Mouse (Mus musculus): ENCODE measurements at regions not wholly inside any gene's neighbourhood (a gene's known extent, or its start where the extent isn't known, plus 50 kb on each side); places are given as distances from the start of the nearest gene placed in this dataset.

DNA sequence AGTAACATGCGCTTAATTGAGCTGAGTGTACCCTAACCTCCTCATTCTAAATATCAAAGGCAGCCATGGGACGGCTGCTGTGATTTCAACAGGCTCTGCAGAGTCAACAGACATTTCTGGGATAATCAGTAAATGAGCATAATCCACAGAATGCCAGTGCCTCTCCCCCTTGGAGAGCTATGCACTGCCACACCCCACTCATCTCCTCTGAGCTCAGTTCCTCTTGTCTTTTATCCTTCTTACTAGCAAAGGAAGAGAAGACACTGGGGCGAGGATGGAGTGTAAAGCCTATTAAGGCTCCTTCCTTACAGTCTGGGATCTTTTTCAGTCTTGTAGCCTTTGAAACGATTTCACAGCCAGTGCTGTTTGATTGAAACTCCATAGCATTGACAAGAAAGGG lies 90.9 kb downstream of the Kctd12 start:
- no peak for TF ChIP-seq POLR2A (IDR thresholded peaks at IDR 0.05; ENCODE audit: insufficient read length, low read depth)
- TF ChIP-seq CEBPB (IDR thresholded peaks at IDR 0.05; ENCODE audit: insufficient read depth, poor library complexity, severe bottlenecking): no peak
- TF ChIP-seq E2F4 (IDR thresholded peaks at IDR 0.05; ENCODE audit: insufficient read depth): no peak
- no peak for TF ChIP-seq POLR2AphosphoS2 (IDR thresholded peaks at IDR 0.05; ENCODE audit: insufficient read length, low read depth)
- no peak for TF ChIP-seq TCF12 (IDR thresholded peaks at IDR 0.05; ENCODE audit: insufficient read depth, poor library complexity, severe bottlenecking)
- no peak for TF ChIP-seq USF1 (IDR thresholded peaks at IDR 0.05; ENCODE audit: low read depth)
- no peak for TF ChIP-seq MYOD1 (IDR thresholded peaks at IDR 0.05; ENCODE audit: control insufficient read depth in 1 of 3, insufficient read length in 2 of 3, low read depth in 2 of 3)
- Histone ChIP-seq H3K27me3 (ENCODE audit: control insufficient read depth, insufficient read depth, insufficient read length) (no peaks in the 10 kb centered on the region), H3K36me3 (ENCODE audit: control insufficient read depth, insufficient read depth) (no peaks in the 10 kb centered on the region), H3K79me2 (ENCODE audit: control insufficient read depth, insufficient read depth) (no peaks in the 10 kb centered on the region), H3K4me2 (ENCODE audit: low read depth) (no peak overlapping the region), H3K4me3 (no peak overlapping the region), H3ac (ENCODE audit: control insufficient read depth, insufficient read length) (no peak overlapping the region)

DNA sequence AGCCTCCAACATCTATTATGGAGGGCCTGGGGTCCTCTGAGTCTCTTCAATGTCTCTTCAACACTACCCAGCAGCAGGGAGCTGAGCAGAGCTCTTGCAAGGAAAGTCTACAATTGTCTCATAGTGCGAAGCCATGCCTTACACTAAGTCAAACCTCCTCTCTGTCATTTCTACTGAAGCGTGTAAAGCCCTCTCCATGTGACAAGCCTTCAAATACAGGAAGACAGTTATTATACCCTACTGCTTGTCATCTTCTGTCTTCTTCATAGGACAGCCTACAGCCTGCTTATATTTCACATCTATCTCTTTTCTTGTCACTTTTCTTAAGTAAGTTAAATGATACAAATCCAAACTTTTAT lies 97.2 kb downstream of the Kctd12 start:
- Histone ChIP-seq H3K27me3 (ENCODE audit: control insufficient read depth, insufficient read depth, insufficient read length) (no peaks in the 10 kb centered on the region), H3K4me2 (ENCODE audit: low read depth) (no peak overlapping the region), H3K36me3 (ENCODE audit: control insufficient read depth, insufficient read depth) (no peaks in the 10 kb centered on the region), H3K79me2 (ENCODE audit: control insufficient read depth, insufficient read depth) (no peaks in the 10 kb centered on the region), H3K4me3 (no peak overlapping the region), H3ac (ENCODE audit: control insufficient read depth, insufficient read length) (no peak overlapping the region)
- no peak for TF ChIP-seq TCF12 (IDR thresholded peaks at IDR 0.05; ENCODE audit: insufficient read depth, poor library complexity, severe bottlenecking)

DNA sequence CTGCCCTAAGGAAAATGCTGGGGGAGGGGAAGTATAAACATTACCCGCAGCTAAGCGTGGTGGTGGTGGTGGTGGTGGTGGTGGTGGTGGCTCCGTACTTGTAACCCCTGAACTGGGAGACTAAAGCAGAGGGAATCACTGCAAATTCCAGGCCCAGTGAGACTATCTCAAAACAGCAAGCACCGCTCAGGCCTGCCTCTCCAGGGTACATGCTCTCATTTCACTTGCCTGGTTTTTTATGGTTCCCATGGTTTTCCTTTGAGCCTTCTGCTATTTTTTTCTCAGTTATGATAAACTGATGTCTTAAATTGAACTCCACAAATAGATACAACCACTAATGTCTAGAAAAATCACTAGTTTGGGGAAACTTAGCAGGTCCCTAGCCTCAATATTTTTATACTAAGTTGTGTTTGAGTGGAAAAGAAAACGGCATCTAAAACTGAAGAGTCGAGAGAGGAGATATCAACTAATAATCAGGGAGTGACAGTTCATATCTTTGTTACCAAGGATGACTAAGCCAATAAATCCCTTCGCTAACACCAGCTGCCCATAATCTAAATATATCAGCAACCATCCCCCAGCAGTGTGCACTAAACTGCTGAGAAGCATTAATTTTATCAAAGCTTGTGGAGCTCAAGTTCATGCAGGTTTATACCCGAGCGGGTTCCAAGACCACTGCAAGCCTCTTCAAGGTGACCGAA lies 97.7 kb downstream of the Kctd12 start:
- Histone ChIP-seq H3ac (ENCODE audit: control insufficient read depth, insufficient read length) (no peak overlapping the region), H3K4me3 (no peak overlapping the region), H3K36me3 (ENCODE audit: control insufficient read depth, insufficient read depth) (no peaks in the 10 kb centered on the region), H3K79me2 (ENCODE audit: control insufficient read depth, insufficient read depth) (no peaks in the 10 kb centered on the region), H3K27me3 (ENCODE audit: control insufficient read depth, insufficient read depth, insufficient read length) (no peaks in the 10 kb centered on the region), H3K4me2 (ENCODE audit: low read depth) (no peak overlapping the region)
- TF ChIP-seq REST (IDR thresholded peaks at IDR 0.05; ENCODE audit: insufficient read depth, insufficient read length): no peak

DNA sequence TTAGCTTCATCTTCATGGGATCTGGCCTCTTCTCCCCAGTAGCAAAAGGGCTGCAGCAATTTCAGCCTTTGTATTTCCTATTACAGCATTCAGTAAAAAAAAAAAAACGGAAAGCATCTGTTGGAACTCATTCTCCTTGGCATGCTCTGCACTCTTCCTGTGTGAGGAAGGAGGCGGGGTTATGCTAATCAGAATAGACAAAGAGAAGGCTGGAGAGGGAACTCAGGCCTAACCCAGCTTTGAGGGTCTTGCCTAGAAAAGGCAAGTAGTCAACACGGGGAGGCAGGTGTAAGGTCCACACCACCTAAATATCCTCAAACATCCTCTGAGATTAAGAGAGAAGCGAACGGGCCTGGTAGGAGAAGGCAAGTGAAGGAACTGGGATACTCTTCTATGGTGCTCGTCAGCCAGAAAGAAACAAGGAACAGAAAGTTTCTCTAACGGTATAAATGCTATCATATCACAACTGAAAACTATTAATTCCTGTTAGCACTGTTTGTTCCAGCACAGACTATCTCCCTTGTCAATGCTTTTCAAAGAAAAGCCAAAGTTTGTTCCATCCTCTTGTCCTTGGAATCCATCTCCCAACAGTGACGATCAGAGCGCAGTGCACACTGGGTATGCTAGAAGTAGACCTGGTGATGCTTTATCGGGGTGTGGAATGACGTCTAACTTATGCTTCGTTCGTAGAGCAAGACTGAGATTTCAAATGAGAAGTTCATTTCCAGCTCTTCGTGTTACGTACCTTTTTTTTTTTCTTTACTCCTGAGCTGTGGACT lies 98.9 kb downstream of the Kctd12 start:
- Histone ChIP-seq H3K27me3 (ENCODE audit: control insufficient read depth, insufficient read depth, insufficient read length) (no peaks in the 10 kb centered on the region), H3K36me3 (ENCODE audit: control insufficient read depth, insufficient read depth) (no peaks in the 10 kb centered on the region), H3K4me2 (ENCODE audit: low read depth) (peak overlapping the region; percentile 30), H3K4me3 (no peak overlapping the region), H3ac (ENCODE audit: control insufficient read depth, insufficient read length) (no peak overlapping the region), H3K79me2 (ENCODE audit: control insufficient read depth, insufficient read depth) (no peaks in the 10 kb centered on the region)
- TF ChIP-seq POLR2AphosphoS2 (IDR thresholded peaks at IDR 0.05; ENCODE audit: insufficient read length, low read depth) (no peak), CEBPB (IDR thresholded peaks at IDR 0.05; ENCODE audit: insufficient read depth, poor library complexity, severe bottlenecking) (no peak), MAX (IDR thresholded peaks at IDR 0.05; ENCODE audit: low read depth) (no peak), TCF12 (IDR thresholded peaks at IDR 0.05; ENCODE audit: insufficient read depth, poor library complexity, severe bottlenecking) (no peak), MYOD1 (IDR thresholded peaks at IDR 0.05; ENCODE audit: control insufficient read depth in 1 of 3, insufficient read length in 2 of 3, low read depth in 2 of 3) (no peak)

DNA sequence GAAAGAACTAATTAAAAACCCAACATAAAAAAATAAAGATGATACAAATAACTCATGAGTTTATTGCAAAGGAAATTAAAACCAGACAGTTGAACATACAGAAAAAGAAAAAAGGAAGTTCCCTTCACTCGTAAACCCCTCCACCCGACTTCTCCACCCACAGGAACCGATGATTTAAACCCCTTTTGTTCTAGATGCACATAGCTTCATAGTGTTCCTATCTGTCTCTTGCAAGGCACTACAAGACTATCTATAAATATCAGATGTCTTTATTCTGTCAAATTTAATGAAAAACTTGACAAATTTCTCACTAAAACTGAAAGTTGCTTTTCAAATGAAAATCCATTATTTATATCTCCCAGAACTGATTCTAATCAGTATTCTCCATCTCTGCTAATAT lies 100.2 kb downstream of the Kctd12 start:
- H3K27me3 ChIP-seq (ENCODE audit: control insufficient read depth, insufficient read depth, insufficient read length): no peaks in the 10 kb centered on the region
- H3K36me3 ChIP-seq (ENCODE audit: control insufficient read depth, insufficient read depth): no peaks in the 10 kb centered on the region
- H3K79me2 ChIP-seq (ENCODE audit: control insufficient read depth, insufficient read depth): no peaks in the 10 kb centered on the region
- H3K4me2 ChIP-seq (ENCODE audit: low read depth): no peak overlapping the region
- no peak for TF ChIP-seq SRF (IDR thresholded peaks at IDR 0.05; ENCODE audit: control insufficient read depth, insufficient read length, low read depth)
- no peak for TF ChIP-seq TCF12 (IDR thresholded peaks at IDR 0.05; ENCODE audit: insufficient read depth, poor library complexity, severe bottlenecking)
- TF ChIP-seq CEBPB (IDR thresholded peaks at IDR 0.05; ENCODE audit: insufficient read depth, poor library complexity, severe bottlenecking): no peak
- TF ChIP-seq POLR2A (IDR thresholded peaks at IDR 0.05; ENCODE audit: insufficient read length, low read depth): no peak
- no peak for TF ChIP-seq MYOG (IDR thresholded peaks at IDR 0.05; ENCODE audit: control insufficient read depth in 1 of 3, insufficient read depth in 1 of 3, insufficient read length in 2 of 3, low read depth in 2 of 3)
- TF ChIP-seq REST (IDR thresholded peaks at IDR 0.05; ENCODE audit: insufficient read depth, insufficient read length): no peak
- TF ChIP-seq E2F4 (IDR thresholded peaks at IDR 0.05; ENCODE audit: insufficient read depth): no peak
- no peak for TF ChIP-seq MYOD1 (IDR thresholded peaks at IDR 0.05; ENCODE audit: control insufficient read depth in 1 of 3, insufficient read length in 2 of 3, low read depth in 2 of 3)
- TF ChIP-seq MAX (IDR thresholded peaks at IDR 0.05; ENCODE audit: low read depth): no peak
- TF ChIP-seq POLR2AphosphoS2 (IDR thresholded peaks at IDR 0.05; ENCODE audit: insufficient read length, low read depth): no peak
- no peak for TF ChIP-seq TCF3 (IDR thresholded peaks at IDR 0.05; ENCODE audit: insufficient read length, low read depth)
- H3K4me3 ChIP-seq: no peak overlapping the region
- no peak overlapping the region for H3ac ChIP-seq (ENCODE audit: control insufficient read depth, insufficient read length)

Measured in myocyte (in vitro differentiated cells).